Mouse (Mus musculus) neutrophil, adult 83 days (primary cell): ENCODE results near the gene Gprc5d. TPM values are rescaled to one million over a fixed set of nuclear protein-coding genes. Genes with fewer than 3 reads are reported as not detected.

Experiments used
- total RNA-seq, 2 experiments: library from RNA; stranded (reverse); gene quantifications; one replicate each; pipeline ENCODE4 v1.2.4; 2023

Gprc5d gene
- under 1 TPM in 1 of 2 experiments, not detected in 1; 0.26 TPM for total RNA-seq

GRCm38 (mm10) chr6:135118183-135118582 is at the start of gene Gprc5d:
Gene Gprc5d (minus strand): TSS chr6:135118283.

DNA sequence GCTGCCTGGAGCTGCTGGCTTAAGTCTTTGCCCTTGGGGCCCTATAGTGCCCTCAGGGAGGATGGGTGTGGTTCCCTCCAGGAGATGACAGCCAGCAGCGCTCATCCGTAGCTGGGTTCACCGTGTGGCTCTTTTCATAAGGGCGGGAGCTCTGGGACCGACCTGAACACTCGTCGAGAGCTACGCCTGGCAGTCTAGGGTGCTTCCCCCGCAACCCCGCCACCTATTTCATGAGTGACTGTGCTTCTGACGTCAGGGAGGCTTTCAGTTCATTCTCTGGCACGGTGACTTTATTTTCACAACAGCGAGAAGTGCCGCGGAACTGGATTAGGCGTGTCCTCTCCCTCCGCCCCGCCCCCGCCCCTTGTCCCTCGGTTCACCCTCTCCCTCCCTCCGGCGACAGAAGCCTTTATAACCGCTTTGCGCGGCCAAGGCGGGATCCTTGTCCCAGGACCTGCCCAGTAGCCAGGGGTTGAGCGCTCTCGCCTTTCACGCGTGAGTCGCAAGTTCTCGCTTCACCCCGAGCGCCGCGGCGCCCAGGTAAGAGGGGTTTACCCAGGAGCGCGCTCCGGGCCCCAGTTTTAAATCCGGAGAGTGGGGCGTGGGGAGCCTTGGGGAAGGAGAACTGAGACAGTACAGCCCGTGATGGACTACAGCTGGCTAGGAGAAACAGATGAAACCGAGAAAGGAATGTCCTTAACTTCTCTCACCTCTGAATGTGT is 52.7 kb downstream of the Gprc5d start, which contains the start of gene Gprc5a:
TSS of gene Gprc5a (plus strand) at position 416 of the 722 bp plus-strand sequence.

Other genes with a start within 250 kb of the Gprc5d start
- 1 to 10 TPM; 5.4 to 6.9 TPM for gene Gpr19, start 219.7 kb downstream of the Gprc5d start, total RNA-seq
- gene Cdkn1b, start 197.9 kb downstream of the Gprc5d start, total RNA-seq: 10 to 100 TPM; 80.4 to 91.7 TPM
- gene Apold1, start 136.6 kb downstream of the Gprc5d start, total RNA-seq: under 1 TPM; 0.62 to 0.72 TPM
- gene Ddx47, start 106.7 kb downstream of the Gprc5d start, total RNA-seq: 10 to 100 TPM; 51.0 to 55.2 TPM
- under 1 TPM in 1 of 2 experiments, not detected in 1; 0.22 TPM for gene Gprc5a, start 52.6 kb downstream of the Gprc5d start, total RNA-seq
- 10 to 100 TPM in 1 of 2 experiments, 1 to 10 TPM in 1; 9.3 to 11.3 TPM for gene Fam234b, start 79.7 kb upstream of the Gprc5d start, total RNA-seq
- 10 to 100 TPM; 28.8 to 38.5 TPM for gene Hebp1, start 79.7 kb upstream of the Gprc5d start, total RNA-seq
- not detected for gene Gsg1, start 136.1 kb upstream of the Gprc5d start, total RNA-seq
- gene Pbp2, start 192.1 kb upstream of the Gprc5d start, total RNA-seq: not detected
- 10 to 100 TPM; 10.3 to 12.2 TPM for gene Emp1, start 244.3 kb upstream of the Gprc5d start, total RNA-seq